Mouse (Mus musculus): Measurements from ENCODE around the gene Galnt3. TPM values are rescaled to one million over a fixed set of nuclear protein-coding genes. Genes with fewer than 3 reads are reported as not detected.

Galnt3 gene
- total RNA-seq, 2 experiments from 2014 or later, result 5.2 to 5.9 TPM

DNA sequence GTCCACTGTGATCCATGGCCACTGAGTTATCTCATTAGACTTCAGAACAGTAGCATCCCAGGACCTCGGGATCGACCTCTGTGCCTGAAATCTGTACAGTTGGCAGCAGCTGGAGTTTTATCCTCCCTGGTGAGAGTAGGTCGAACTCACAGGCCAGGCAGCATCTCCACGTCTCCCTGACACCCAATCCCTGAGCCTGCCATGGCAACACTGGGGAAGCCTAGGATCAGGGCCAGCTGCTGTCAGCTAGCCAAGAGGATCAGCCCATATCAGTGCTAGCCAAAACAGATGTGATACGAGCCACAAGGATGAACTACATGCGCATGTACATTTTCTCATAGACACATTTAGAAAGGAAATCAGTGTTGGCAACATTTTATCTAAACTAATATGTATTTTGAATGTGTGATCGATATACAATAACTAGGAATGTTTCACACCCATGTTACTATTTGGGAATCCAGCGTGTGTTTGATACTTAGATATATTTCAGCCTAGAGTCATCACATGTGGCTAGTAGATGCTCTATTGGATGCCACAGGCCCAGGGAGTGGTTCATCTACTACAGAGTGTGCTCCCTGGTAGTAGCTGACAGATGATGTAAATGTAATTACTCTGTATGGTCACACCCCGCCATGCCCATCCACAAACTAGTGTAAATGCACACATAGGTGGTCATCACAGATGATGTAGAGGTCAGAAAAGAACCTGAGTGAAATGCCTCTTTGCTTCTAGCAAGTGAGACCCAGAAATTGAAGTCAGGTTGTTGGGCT is 89.7 kb downstream of the Galnt3 start:
- TF ChIP-seq CTCF (conservative IDR thresholded peaks at IDR 0.05), result no peak
- Histone ChIP-seq H3K27ac (no peak overlapping the region; the same call in 1 of the 2 replicates), H3K4me3 (no peak overlapping the region)
- peak; percentile 36 to 49 for DNase-seq (ENCODE audit: low spot score in 2 of 2)

Other genes with a start within 250 kb of the Galnt3 start
- gene Ttc21b, start 131.6 kb upstream of the Galnt3 start, total RNA-seq (2021), result 10 to 100 TPM; 10.8 to 13.0 TPM